Mouse (Mus musculus): Measurements from ENCODE around the gene Errfi1. TPM values are rescaled to one million over a fixed set of nuclear protein-coding genes. Genes with fewer than 3 reads are reported as not detected.

The Errfi1 gene
- polyA plus RNA-seq, 1 experiment, result 230 TPM

- no peaks in the 10 kb centered on the region for H3K36me3 ChIP-seq (ENCODE audit: control insufficient read depth, insufficient read depth, low read length)
- no peak overlapping the region for H3K4me3 ChIP-seq (ENCODE audit: insufficient read depth, low read depth, low read length)
- DNase-seq, result peak; percentile 1
- H3K27me3 ChIP-seq (replicated peaks; ENCODE audit: control insufficient read depth, insufficient read depth, low read length), result no peaks in the 10 kb centered on the region
- 84% methylated on average over 10 of the region's 10 CpGs for WGBS
- no peak overlapping the region for H3K27ac ChIP-seq (ENCODE audit: insufficient read depth, low read depth, low read length)
- peaks cover 5% of the 10 kb centered on the region; the same call in 1 of the 2 replicates for H3K4me1 ChIP-seq (ENCODE audit: control insufficient read depth, insufficient read depth, low read length)
- TF ChIP-seq CTCF (conservative IDR thresholded peaks at IDR 0.05; ENCODE audit: insufficient read depth, insufficient read length, low read depth, low read length) (no peak), POLR2A (IDR thresholded peaks at IDR 0.05; ENCODE audit: low read depth, low read length) (no peak)
Measured at GRCm38 (mm10) chr4:150875393-150875792, 21.7 kb downstream of the Errfi1 start.

GRCm38 (mm10) chr4:150879631-150880030 is 25.9 kb downstream of the Errfi1 start:
- Histone ChIP-seq H3K27me3 (replicated peaks; ENCODE audit: control insufficient read depth, insufficient read depth, low read length) (no peaks in the 10 kb centered on the region), H3K27ac (ENCODE audit: insufficient read depth, low read depth, low read length) (no peak overlapping the region), H3K4me1 (ENCODE audit: control insufficient read depth, insufficient read depth, low read length) (no peaks in the 10 kb centered on the region), H3K4me3 (ENCODE audit: insufficient read depth, low read depth, low read length) (no peak overlapping the region), H3K36me3 (ENCODE audit: control insufficient read depth, insufficient read depth, low read length) (no peaks in the 10 kb centered on the region)
- TF ChIP-seq POLR2A (IDR thresholded peaks at IDR 0.05; ENCODE audit: low read depth, low read length), result no peak
- no peak for TF ChIP-seq CTCF (conservative IDR thresholded peaks at IDR 0.05; ENCODE audit: insufficient read depth, insufficient read length, low read depth, low read length)
- DNase-seq, result no peak
- 97% methylated on average over 22 of the region's 22 CpGs for WGBS

GRCm38 (mm10) chr4:150880364-150880763 is 26.6 kb downstream of the Errfi1 start:
- no peaks in the 10 kb centered on the region for H3K27me3 ChIP-seq (replicated peaks; ENCODE audit: control insufficient read depth, insufficient read depth, low read length)
- H3K4me1 ChIP-seq (ENCODE audit: control insufficient read depth, insufficient read depth, low read length), result no peaks in the 10 kb centered on the region
- no peak overlapping the region for H3K27ac ChIP-seq (ENCODE audit: insufficient read depth, low read depth, low read length)
- H3K36me3 ChIP-seq (ENCODE audit: control insufficient read depth, insufficient read depth, low read length), result no peaks in the 10 kb centered on the region
- no peak overlapping the region for H3K4me3 ChIP-seq (ENCODE audit: insufficient read depth, low read depth, low read length)
- WGBS, result 90% methylated on average over 5 of the region's 5 CpGs
- no peak for DNase-seq
- TF ChIP-seq POLR2A (IDR thresholded peaks at IDR 0.05; ENCODE audit: low read depth, low read length), result no peak
- no peak for TF ChIP-seq CTCF (conservative IDR thresholded peaks at IDR 0.05; ENCODE audit: insufficient read depth, insufficient read length, low read depth, low read length)

GRCm38 (mm10) chr4:150882632-150883031 is 28.9 kb downstream of the Errfi1 start:
- TF ChIP-seq CTCF (conservative IDR thresholded peaks at IDR 0.05; ENCODE audit: insufficient read depth, insufficient read length, low read depth, low read length) (no peak), POLR2A (IDR thresholded peaks at IDR 0.05; ENCODE audit: low read depth, low read length) (no peak)
- H3K27ac ChIP-seq (ENCODE audit: insufficient read depth, low read depth, low read length), result no peak overlapping the region
- no peak for DNase-seq
- WGBS, result 79% methylated on average over 5 of the region's 5 CpGs
- H3K27me3 ChIP-seq (replicated peaks; ENCODE audit: control insufficient read depth, insufficient read depth, low read length), result no peaks in the 10 kb centered on the region
- H3K4me3 ChIP-seq (ENCODE audit: insufficient read depth, low read depth, low read length), result no peak overlapping the region
- H3K4me1 ChIP-seq (ENCODE audit: control insufficient read depth, insufficient read depth, low read length), result no peaks in the 10 kb centered on the region
- H3K36me3 ChIP-seq (ENCODE audit: control insufficient read depth, insufficient read depth, low read length), result no peaks in the 10 kb centered on the region

- H3K27me3 ChIP-seq (replicated peaks; ENCODE audit: control insufficient read depth, insufficient read depth, low read length), result no peaks in the 10 kb centered on the region
- peaks cover 15% of the 10 kb centered on the region; the same call in 1 of the 2 replicates for H3K4me1 ChIP-seq (ENCODE audit: control insufficient read depth, insufficient read depth, low read length)
- H3K27ac ChIP-seq (ENCODE audit: insufficient read depth, low read depth, low read length), result no peak overlapping the region
- DNase-seq, result no peak
- no peaks in the 10 kb centered on the region for H3K36me3 ChIP-seq (ENCODE audit: control insufficient read depth, insufficient read depth, low read length)
- H3K4me3 ChIP-seq (ENCODE audit: insufficient read depth, low read depth, low read length), result no peak overlapping the region
- WGBS, result 91% methylated on average over 5 of the region's 5 CpGs
- TF ChIP-seq CTCF (conservative IDR thresholded peaks at IDR 0.05; ENCODE audit: insufficient read depth, insufficient read length, low read depth, low read length), result no peak
- TF ChIP-seq POLR2A (IDR thresholded peaks at IDR 0.05; ENCODE audit: low read depth, low read length), result no peak
Measured at GRCm38 (mm10) chr4:150887903-150888302, 34.2 kb downstream of the Errfi1 start.

- no peak for TF ChIP-seq POLR2A (IDR thresholded peaks at IDR 0.05; ENCODE audit: low read depth, low read length)
- TF ChIP-seq CTCF (conservative IDR thresholded peaks at IDR 0.05; ENCODE audit: insufficient read depth, insufficient read length, low read depth, low read length), result no peak
- Histone ChIP-seq H3K4me3 (ENCODE audit: insufficient read depth, low read depth, low read length) (no peak overlapping the region), H3K27me3 (replicated peaks; ENCODE audit: control insufficient read depth, insufficient read depth, low read length) (no peaks in the 10 kb centered on the region), H3K36me3 (ENCODE audit: control insufficient read depth, insufficient read depth, low read length) (no peaks in the 10 kb centered on the region), H3K27ac (ENCODE audit: insufficient read depth, low read depth, low read length) (no peak overlapping the region), H3K4me1 (ENCODE audit: control insufficient read depth, insufficient read depth, low read length) (peaks cover 15% of the 10 kb centered on the region; the same call in 1 of the 2 replicates)
- 68% methylated on average over 4 of the region's 4 CpGs for WGBS
- DNase-seq, result no peak
Measured at GRCm38 (mm10) chr4:150888492-150888891, 34.8 kb downstream of the Errfi1 start.

- peak overlapping the region; percentile 19; the same call in 1 of the 2 replicates for H3K27ac ChIP-seq (ENCODE audit: insufficient read depth, low read depth, low read length)
- peaks cover 15% of the 10 kb centered on the region; the same call in 1 of the 2 replicates for H3K4me1 ChIP-seq (ENCODE audit: control insufficient read depth, insufficient read depth, low read length)
- 18% methylated on average over 20 of the region's 20 CpGs for WGBS
- no peaks in the 10 kb centered on the region for H3K27me3 ChIP-seq (replicated peaks; ENCODE audit: control insufficient read depth, insufficient read depth, low read length)
- TF ChIP-seq CTCF (conservative IDR thresholded peaks at IDR 0.05; ENCODE audit: insufficient read depth, insufficient read length, low read depth, low read length) (no peak), POLR2A (IDR thresholded peaks at IDR 0.05; ENCODE audit: low read depth, low read length) (no peak)
- no peak overlapping the region for H3K4me3 ChIP-seq (ENCODE audit: insufficient read depth, low read depth, low read length)
- H3K36me3 ChIP-seq (ENCODE audit: control insufficient read depth, insufficient read depth, low read length), result no peaks in the 10 kb centered on the region
- DNase-seq, result peak; percentile 56
Measured at GRCm38 (mm10) chr4:150889273-150889954, 35.7 kb downstream of the Errfi1 start.

Data from kidney, adult 2 months (tissue).